In the genomic region with DNA sequence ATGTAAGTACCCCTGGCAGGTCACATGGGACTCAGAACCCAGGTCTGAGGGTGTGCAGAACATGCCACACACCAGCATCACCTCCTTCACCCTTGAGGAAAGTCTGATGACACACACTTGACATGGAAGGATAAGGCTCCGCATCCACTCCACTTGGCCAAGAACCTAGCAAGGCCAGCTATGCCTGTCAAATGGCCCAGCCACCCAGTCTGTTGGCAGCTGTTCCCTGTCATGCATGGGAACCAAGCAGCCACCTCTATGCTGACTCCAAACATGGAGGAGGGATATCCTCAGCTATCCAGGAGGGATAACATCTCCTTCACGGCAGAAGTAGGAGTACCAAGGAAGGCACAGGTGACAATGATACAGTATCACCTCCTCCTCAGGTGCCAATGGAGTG, we compare ENCODE assay signal across 9 mouse cellular contexts. TPM values are rescaled to one million over a fixed set of nuclear protein-coding genes. Genes with fewer than 3 reads are reported as not detected.
DNase-seq lines count a peak whose midpoint lies in the region; ATAC-seq and TF ChIP-seq lines count a peak whose summit lies in the region.
"Had no signal": no experiment of that assay in that cellular context is flagged by ENCODE, and none has a peak within 500 bp of the region (broad histone marks: within the 10 kb centered on the region; RNA-seq: fewer than 3 reads in every experiment).

No protein-coding gene starts in this region.

- no peak for DNase-seq in kidney, postnatal 0 days (ENCODE audit: low spot score)
- no peak for DNase-seq in kidney, adult 18-20 months
- no peak for DNase-seq in forebrain, embryonic 11.5 days (ENCODE audit: low spot score)
- DNase-seq in limb, embryonic 10.5 days (ENCODE audit: low spot score) = no peak
- no peak for DNase-seq in thymus, postnatal 36 days
- no peak for DNase-seq in ovary, postnatal 14 days (ENCODE audit: low spot score)
- no peak for DNase-seq in right cerebral cortex, postnatal 25 days

- H3K4me2 ChIP-seq in kidney, postnatal 0 days (ENCODE audit: low read length) = peak overlapping the region; percentile 57
- H3K4me2 ChIP-seq in forebrain, embryonic 11.5 days (ENCODE audit: low read depth, low read length, severe bottlenecking) = peak overlapping the region; percentile 86; the same call in 1 of the 2 replicates
- H3K4me2 ChIP-seq in neural tube, embryonic 12.5 days (replicated peaks) = peak overlapping the region; percentile 84

- 85% methylated on average over 2 of the region's 2 CpGs for WGBS in kidney, postnatal 0 days
- 93% methylated on average over 2 of the region's 2 CpGs for WGBS in forebrain, embryonic 11.5 days
- WGBS in limb, embryonic 10.5 days = 92% methylated on average over 2 of the region's 2 CpGs
- 93% methylated on average over 2 of the region's 2 CpGs for WGBS in neural tube, embryonic 12.5 days

- ATAC-seq in kidney, postnatal 0 days (replicated peaks; ENCODE audit: low FRiP score, low read depth) = no peak
- ATAC-seq in forebrain, embryonic 11.5 days (replicated peaks; ENCODE audit: low FRiP score) = no peak
- no peak for ATAC-seq in neural tube, embryonic 12.5 days (ENCODE audit: low FRiP score, low read depth)

- H3K9me3 ChIP-seq in kidney, postnatal 0 days (replicated peaks; ENCODE audit: low read length) = no peaks in the 10 kb centered on the region
- no peaks in the 10 kb centered on the region for H3K9me3 ChIP-seq in forebrain, embryonic 11.5 days (ENCODE audit: control insufficient read depth, low read length)
- no peaks in the 10 kb centered on the region for H3K9me3 ChIP-seq in limb, embryonic 10.5 days (replicated peaks)
- H3K9me3 ChIP-seq in neural tube, embryonic 12.5 days = no peaks in the 10 kb centered on the region

- H3K4me1 ChIP-seq in kidney, postnatal 0 days (replicated peaks; ENCODE audit: insufficient read depth, low read length) = peaks cover 5% of the 10 kb centered on the region; the same call in 1 of the 2 replicates
- peaks cover 5% of the 10 kb centered on the region; the same call in 1 of the 2 replicates for H3K4me1 ChIP-seq in forebrain, embryonic 11.5 days (replicated peaks; ENCODE audit: control insufficient read depth, insufficient read depth, low read length)
- H3K4me1 ChIP-seq in limb, embryonic 10.5 days = peaks cover 19% of the 10 kb centered on the region
- peaks cover 15% of the 10 kb centered on the region for H3K4me1 ChIP-seq in neural tube, embryonic 12.5 days

- no peak for TF ChIP-seq CTCF in kidney, postnatal 0 days (IDR thresholded peaks at IDR 0.05; ENCODE audit: low read depth)

- no peaks in the 10 kb centered on the region for H3K27me3 ChIP-seq in kidney, postnatal 0 days (ENCODE audit: insufficient read depth, low read length)
- no peaks in the 10 kb centered on the region for H3K27me3 ChIP-seq in forebrain, embryonic 11.5 days (ENCODE audit: control insufficient read depth, insufficient read depth, low read length)
- H3K27me3 ChIP-seq in limb, embryonic 10.5 days (ENCODE audit: low read depth, poor library complexity, severe bottlenecking) = no peaks in the 10 kb centered on the region
- H3K27me3 ChIP-seq in neural tube, embryonic 12.5 days (replicated peaks) = no peaks in the 10 kb centered on the region

- H3K27ac ChIP-seq in kidney, postnatal 0 days = no peak overlapping the region
- H3K27ac ChIP-seq in forebrain, embryonic 11.5 days (ENCODE audit: low read depth, low read length) = no peak overlapping the region
- H3K27ac ChIP-seq in limb, embryonic 10.5 days = no peak overlapping the region
- no peak overlapping the region for H3K27ac ChIP-seq in neural tube, embryonic 12.5 days

- no peak overlapping the region for H3K4me3 ChIP-seq in kidney, postnatal 0 days (replicated peaks; ENCODE audit: low read depth, low read length)
- no peak overlapping the region; the same call in 1 of the 2 replicates for H3K4me3 ChIP-seq in forebrain, embryonic 11.5 days (ENCODE audit: low read depth, low read length)
- H3K4me3 ChIP-seq in limb, embryonic 10.5 days = peak overlapping the region; percentile 73
- peak overlapping the region; percentile 67 for H3K4me3 ChIP-seq in neural tube, embryonic 12.5 days

- no peaks in the 10 kb centered on the region for H3K36me3 ChIP-seq in kidney, postnatal 0 days (ENCODE audit: insufficient read depth, low read length)
- H3K36me3 ChIP-seq in forebrain, embryonic 11.5 days (ENCODE audit: control insufficient read depth, insufficient read depth, low read length) = no peaks in the 10 kb centered on the region
- 0 out of 2 replicates have a peak, but pooled peaks cover 5% of the 10 kb centered on the region for H3K36me3 ChIP-seq in limb, embryonic 10.5 days
- H3K36me3 ChIP-seq in neural tube, embryonic 12.5 days = no peaks in the 10 kb centered on the region

- no peak overlapping the region for H3K9ac ChIP-seq in kidney, postnatal 0 days (ENCODE audit: low read depth, low read length)
- H3K9ac ChIP-seq in forebrain, embryonic 11.5 days (ENCODE audit: low read length) = no peak overlapping the region
- H3K9ac ChIP-seq in neural tube, embryonic 12.5 days = no peak overlapping the region

RNA-seq across cellular contexts. Expression of a gene that starts 1.0 kb away (rescaled TPM):
- polyA plus RNA-seq in kidney, postnatal 0 days (2015; fragmentation: Nextera tagmentation; extraction: Ambion mirVana) = 13.6 and 14.6 TPM in 2 replicates
- 16.3 and 18.1 TPM in 2 replicates for polyA plus RNA-seq in forebrain, embryonic 11.5 days (2014; fragmentation: Nextera tagmentation; extraction: Ambion mirVana)
- polyA plus RNA-seq in limb, embryonic 10.5 days (2016; fragmentation: Nextera tagmentation; extraction: Ambion mirVana) = 20.1 and 23.2 TPM in 2 replicates
- 22.3 and 24.6 TPM in 2 replicates for polyA plus RNA-seq in neural tube, embryonic 12.5 days (2016; fragmentation: Nextera tagmentation; extraction: Ambion mirVana)

RNA-seq across cellular contexts. Expression of a gene that starts 38.3 kb away (rescaled TPM):
- 19.1 and 19.5 TPM in 2 replicates for polyA plus RNA-seq in kidney, postnatal 0 days (2015; fragmentation: Nextera tagmentation; extraction: Ambion mirVana)
- 17.5 and 19.5 TPM in 2 replicates for polyA plus RNA-seq in forebrain, embryonic 11.5 days (2014; fragmentation: Nextera tagmentation; extraction: Ambion mirVana)
- polyA plus RNA-seq in limb, embryonic 10.5 days (2016; fragmentation: Nextera tagmentation; extraction: Ambion mirVana) = 24.1 and 29.0 TPM in 2 replicates
- polyA plus RNA-seq in neural tube, embryonic 12.5 days (2016; fragmentation: Nextera tagmentation; extraction: Ambion mirVana) = 20.4 and 22.5 TPM in 2 replicates

RNA-seq across cellular contexts. Expression of a gene that starts 48.7 kb away (rescaled TPM):
- polyA plus RNA-seq in kidney, postnatal 0 days (2015; fragmentation: Nextera tagmentation; extraction: Ambion mirVana) = 3.0 and 3.5 TPM in 2 replicates
- polyA plus RNA-seq in forebrain, embryonic 11.5 days (2014; fragmentation: Nextera tagmentation; extraction: Ambion mirVana) = 10.4 and 10.6 TPM in 2 replicates
- 22.4 and 23.7 TPM in 2 replicates for polyA plus RNA-seq in limb, embryonic 10.5 days (2016; fragmentation: Nextera tagmentation; extraction: Ambion mirVana)
- polyA plus RNA-seq in neural tube, embryonic 12.5 days (2016; fragmentation: Nextera tagmentation; extraction: Ambion mirVana) = 37.9 and 38.3 TPM in 2 replicates
- polyA plus RNA-seq: heart, postnatal 0 days had no signal

RNA-seq across cellular contexts. Expression of a gene that starts 54.5 kb away (rescaled TPM):
- polyA plus RNA-seq in kidney, postnatal 0 days (2015; fragmentation: Nextera tagmentation; extraction: Ambion mirVana) = 31.3 and 33.7 TPM in 2 replicates
- 4.9 and 10.9 TPM in 2 replicates for polyA plus RNA-seq in forebrain, embryonic 11.5 days (2014; fragmentation: Nextera tagmentation; extraction: Ambion mirVana)
- 79.8 and 126 TPM in 2 replicates for polyA plus RNA-seq in limb, embryonic 10.5 days (2016; fragmentation: Nextera tagmentation; extraction: Ambion mirVana)
- polyA plus RNA-seq in neural tube, embryonic 12.5 days (2016; fragmentation: Nextera tagmentation; extraction: Ambion mirVana) = 1.9 and 4.5 TPM in 2 replicates

Comparison
In these comparisons a context has a peak if more than half of its experiments do, and no peak if none do; other contexts are left out.
1. H3K4me3 ChIP-seq: peak in limb, embryonic 10.5 days (single experiment) and neural tube, embryonic 12.5 days (single experiment); none in kidney, postnatal 0 days (single experiment) and forebrain, embryonic 11.5 days (single experiment).
2. Peak in every context shown above with its lines, with median percentiles within 50 percentile points of each other: H3K4me2 ChIP-seq.